Mouse (Mus musculus) heart, embryonic 11.5 days (tissue): ENCODE measurements around the gene Pom121l2. TPM values are rescaled to one million over a fixed set of nuclear protein-coding genes. Genes with fewer than 3 reads are reported as not detected.

ENCODE experiments used
- ATAC-seq: fragments of 200-750 bp; cut with Nextera tagmentation; replicated peaks from 2 replicates; pipeline ENCODE4 v1.8.0; 2017; ENCODE audit warnings: moderate library complexity; ENCODE audit not compliant: insufficient number of reproducible peaks, low FRiP score, low TSS enrichment
- H3K27ac ChIP-seq: fragments of 300-500 bp; sonication (generic); 2 replicates; pipeline ENCODE4 v1.5.1; 2014; ENCODE audit warnings: mild to moderate bottlenecking, low read depth, low read length
- H3K27me3 ChIP-seq: fragments of 300-500 bp; sonication (generic); 2 replicates; pipeline ENCODE4 v1.6.1; 2014; ENCODE audit warnings: mild to moderate bottlenecking, low read length, mixed read lengths; ENCODE audit not compliant: control insufficient read depth, insufficient read depth
- H3K36me3 ChIP-seq: fragments of 300-500 bp; sonication (generic); 2 replicates; pipeline ENCODE4 v1.6.1; 2014; ENCODE audit warnings: mild to moderate bottlenecking, low read length, moderate library complexity, mixed read lengths; ENCODE audit not compliant: control insufficient read depth, insufficient read depth
- H3K4me1 ChIP-seq: fragments of 300-500 bp; sonication (generic); 2 replicates; pipeline ENCODE4 v1.6.1; 2014; ENCODE audit warnings: low read length; ENCODE audit not compliant: control insufficient read depth, insufficient read depth
- H3K4me2 ChIP-seq: fragments of 300-500 bp; sonication (generic); 2 replicates; pipeline ENCODE4 v1.6.1; 2014; ENCODE audit warnings: mild to moderate bottlenecking, moderate library complexity
- H3K4me3 ChIP-seq: fragments of 300-500 bp; sonication (generic); 2 replicates; pipeline ENCODE4 v1.5.1; 2014; ENCODE audit warnings: low read depth, low read length
- H3K9ac ChIP-seq: fragments of 300-500 bp; sonication (generic); 2 replicates; pipeline ENCODE4 v1.6.1; 2014; ENCODE audit warnings: mild to moderate bottlenecking, low read depth, low read length, moderate library complexity
- H3K9me3 ChIP-seq: fragments of 300-500 bp; sonication (generic); replicated peaks from 2 replicates; pipeline ENCODE4 v1.6.1; 2016; ENCODE audit warnings: low read length; ENCODE audit not compliant: control insufficient read depth
- WGBS: fragments of 180-500 bp; shearing (Covaris S2); extraction: QIAGEN DNeasy Blood & Tissue Kit; methylation state at CpG from one replicate; pipeline ENCODE4 v1.1.7; 2014; ENCODE audit not compliant: insufficient replicate concordance; 5-methylcytosine and 5-hydroxymethylcytosine counted together
- polyA plus RNA-seq: library from polyadenylated mRNA; unstranded; fragments of >200 nt; fragmentation: Nextera tagmentation; extraction: Ambion mirVana; gene quantifications from 2 replicates; pipeline ENCODE4 v1.2.1, GENCODE M21; 2014

The Pom121l2 gene
- polyA plus RNA-seq, 1 experiment from 2014 or later = not detected

DNA sequence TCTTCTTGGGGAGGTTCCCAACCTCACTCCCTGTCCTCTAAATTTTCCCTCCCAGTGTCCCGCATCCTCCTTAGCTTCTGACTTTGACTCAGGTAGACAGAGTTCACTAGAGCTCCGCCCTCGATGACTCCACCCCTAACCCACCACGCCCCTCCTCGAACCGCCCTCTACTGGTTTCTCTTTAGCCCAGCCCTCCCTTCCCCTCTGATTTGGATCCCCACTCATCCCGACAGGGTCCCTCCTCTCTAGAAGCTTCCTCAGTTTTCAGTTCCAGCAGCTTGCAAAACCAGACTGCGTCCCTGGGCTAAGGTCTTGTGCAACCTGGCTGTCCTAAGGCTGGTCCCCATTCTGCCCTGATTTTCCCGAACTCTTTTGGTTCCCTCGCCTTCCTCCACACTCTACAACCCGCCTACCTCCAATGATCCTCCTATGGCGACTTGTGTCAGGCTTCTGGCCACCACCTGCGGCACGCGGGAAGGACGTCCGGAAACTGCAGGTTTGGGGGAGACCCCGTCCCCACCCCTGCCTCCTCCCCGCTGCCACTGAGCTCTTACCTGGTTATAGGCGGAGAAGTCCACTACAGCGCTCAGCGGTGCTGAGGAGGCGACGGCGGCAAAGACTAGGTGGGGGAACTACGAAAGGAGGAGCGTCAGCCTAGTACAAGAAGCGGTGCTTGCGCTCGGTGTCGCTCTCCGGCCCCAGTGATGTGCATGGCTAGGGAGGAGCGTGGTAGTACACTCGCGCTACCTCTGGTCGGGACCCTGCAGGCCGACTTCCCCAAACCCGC is 25.5 kb downstream of the Pom121l2 start:
- no peak overlapping the region for H3K27ac ChIP-seq

GRCm38 (mm10) chr13:22007121-22007510 is 26.1 kb downstream of the Pom121l2 start:
- ATAC-seq = no peak
- Histone ChIP-seq H3K27ac (no peak overlapping the region), H3K4me2 (peak overlapping the region; percentile 98), H3K4me3 (peak overlapping the region; percentile 63), H3K27me3 (peaks cover 92% of the 10 kb centered on the region), H3K9me3 (no peaks in the 10 kb centered on the region), H3K9ac (no peak overlapping the region), H3K4me1 (peaks cover 17% of the 10 kb centered on the region), H3K36me3 (no peaks in the 10 kb centered on the region)
- WGBS = 2% methylated on average over 18 of the region's 18 CpGs

More for the DNA sequence above, 25.5 kb downstream of the Pom121l2 start:
- peak; percentile 73 for ATAC-seq
- Histone ChIP-seq H3K4me3 (peak overlapping the region; percentile 63), H3K9me3 (no peaks in the 10 kb centered on the region), H3K36me3 (no peaks in the 10 kb centered on the region), H3K9ac (0 out of 2 replicates have a peak overlapping the region, but pooled peaks have one; percentile 28), H3K4me1 (peaks cover 17% of the 10 kb centered on the region), H3K27me3 (peaks cover 95% of the 10 kb centered on the region), H3K4me2 (peak overlapping the region; percentile 98)
- WGBS = under 1% methylated on average over 38 of the region's 38 CpGs

- ATAC-seq = no peak
- H3K4me3 ChIP-seq = peak overlapping the region; percentile 63; the same call in 1 of the 2 replicates
Measured at GRCm38 (mm10) chr13:22007872-22008271, 26.9 kb downstream of the Pom121l2 start.

DNA sequence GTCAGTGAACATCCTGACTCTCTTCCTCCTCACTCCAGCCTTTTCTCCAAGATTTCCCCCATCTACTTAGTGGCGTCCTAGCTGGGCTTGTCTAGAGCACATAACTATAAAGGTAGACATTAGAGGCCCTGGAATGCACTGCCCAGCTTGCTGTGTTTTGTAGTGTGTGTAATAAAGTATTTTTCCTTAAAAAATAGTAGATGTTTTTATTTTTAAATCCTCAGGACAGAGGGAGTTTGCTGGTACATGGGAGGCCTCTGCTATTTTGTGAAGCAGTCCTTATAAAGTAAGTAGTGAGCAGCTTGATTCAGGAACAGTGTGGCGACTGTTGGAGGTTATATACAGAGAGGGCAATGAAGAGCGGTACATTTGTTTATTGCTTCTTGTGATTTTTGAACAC is 27.7 kb downstream of the Pom121l2 start:
- WGBS = 75% methylated on average over 3 of the region's 3 CpGs
- no peak overlapping the region for H3K9ac ChIP-seq
- no peak overlapping the region for H3K27ac ChIP-seq
- H3K4me1 ChIP-seq = peaks cover 17% of the 10 kb centered on the region
- no peak for ATAC-seq
- H3K36me3 ChIP-seq = no peaks in the 10 kb centered on the region
- peaks cover 88% of the 10 kb centered on the region for H3K27me3 ChIP-seq
- H3K4me2 ChIP-seq = no peak overlapping the region
- no peaks in the 10 kb centered on the region for H3K9me3 ChIP-seq
- H3K4me3 ChIP-seq = no peak overlapping the region

More at GRCm38 (mm10) chr13:22007872-22008271, 26.9 kb downstream of the Pom121l2 start:
- Histone ChIP-seq H3K9me3 (no peaks in the 10 kb centered on the region), H3K27me3 (peaks cover 91% of the 10 kb centered on the region), H3K27ac (no peak overlapping the region), H3K36me3 (no peaks in the 10 kb centered on the region), H3K4me1 (peaks cover 17% of the 10 kb centered on the region), H3K4me2 (no peak overlapping the region), H3K9ac (no peak overlapping the region)
- WGBS = 49% methylated on average over 7 of the region's 7 CpGs

DNA sequence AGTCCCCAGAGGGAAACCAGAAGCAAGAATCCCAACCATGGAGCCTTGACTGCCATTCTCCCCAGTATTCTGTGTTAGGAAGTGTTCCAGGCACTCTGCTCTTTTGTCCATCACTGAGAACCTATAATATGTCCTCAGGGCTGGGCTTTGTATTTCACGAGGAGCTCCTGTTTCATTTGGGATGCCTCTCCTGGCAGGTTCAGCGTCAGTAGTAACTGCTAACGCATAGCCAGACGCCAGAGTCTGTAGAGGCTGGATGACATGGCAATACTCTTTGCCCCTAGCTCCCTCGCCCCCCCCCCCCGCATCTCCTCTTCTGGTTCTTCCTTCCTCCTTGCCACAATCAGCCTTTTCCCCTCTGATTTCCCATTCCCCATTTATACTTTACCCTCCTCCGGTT is 28.6 kb downstream of the Pom121l2 start, which contains the start of gene Prss16:
Prss16 (minus strand) TSS at position 101 of the 400 bp plus-strand sequence.
- Histone ChIP-seq H3K9me3 (no peaks in the 10 kb centered on the region), H3K27me3 (peaks cover 85% of the 10 kb centered on the region), H3K27ac (no peak within 1 kb of the TSS), H3K9ac (no peak within 1 kb of the TSS), H3K36me3 (no peaks in the 10 kb centered on the region), H3K4me2 (no peak within 1 kb of the TSS), H3K4me1 (peaks cover 17% of the 10 kb centered on the region), H3K4me3 (no peak within 1 kb of the TSS)
- WGBS = 43% methylated on average over 7 of the region's 7 CpGs
- ATAC-seq = no peak

DNA sequence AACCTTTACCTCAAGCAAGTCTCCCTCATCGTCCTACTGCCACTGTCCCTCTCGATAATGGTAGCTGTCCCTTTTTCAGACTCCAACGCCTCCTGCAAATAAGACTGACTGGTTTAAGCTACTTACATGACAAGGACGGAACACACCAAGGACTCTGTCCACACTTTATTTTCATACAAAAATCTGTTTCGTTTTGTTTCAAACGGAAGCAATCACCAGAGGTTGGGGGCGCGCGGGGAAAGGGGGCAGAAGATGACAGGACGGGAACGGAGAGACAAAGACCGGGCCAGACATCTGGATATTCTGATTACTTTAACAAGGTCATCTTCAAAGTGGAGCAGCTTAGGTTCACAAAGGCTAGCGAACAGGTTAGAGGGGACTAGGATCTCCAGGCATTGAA is 32.7 kb downstream of the Pom121l2 start:
- no peak for ATAC-seq
- H3K4me1 ChIP-seq = no peaks in the 10 kb centered on the region
- 22% methylated on average over 13 of the region's 13 CpGs for WGBS
- H3K36me3 ChIP-seq = no peaks in the 10 kb centered on the region
- H3K4me2 ChIP-seq = peak overlapping the region; percentile 58
- no peak overlapping the region for H3K4me3 ChIP-seq
- no peaks in the 10 kb centered on the region for H3K9me3 ChIP-seq
- H3K9ac ChIP-seq = no peak overlapping the region
- H3K27me3 ChIP-seq = peaks cover 56% of the 10 kb centered on the region
- H3K27ac ChIP-seq = no peak overlapping the region

DNA sequence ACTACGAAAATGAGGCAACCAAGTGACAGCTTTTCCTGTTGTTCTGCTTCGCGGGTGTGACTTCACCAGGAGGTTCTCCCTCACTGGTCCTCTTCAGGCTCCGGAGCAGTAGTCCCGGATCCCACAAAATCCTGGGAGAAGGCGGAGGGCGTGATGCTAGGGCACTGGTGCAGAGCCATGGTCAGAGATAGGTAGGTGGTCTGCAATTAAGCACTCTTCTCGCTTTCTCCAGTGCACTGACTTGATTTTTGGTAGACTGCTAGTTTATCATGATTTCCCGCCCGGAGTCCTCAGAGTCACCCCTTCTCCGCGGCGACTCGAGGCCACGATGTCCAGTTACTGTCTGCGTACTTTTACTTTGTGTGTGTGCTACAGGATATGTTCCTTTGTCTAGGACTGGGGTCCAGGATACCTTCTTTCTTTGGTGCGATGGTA is 33.4 kb downstream of the Pom121l2 start:
- ATAC-seq = no peak
- 15% methylated on average over 17 of the region's 17 CpGs for WGBS
- Histone ChIP-seq H3K4me2 (peak overlapping the region; percentile 58), H3K27me3 (peaks cover 49% of the 10 kb centered on the region), H3K36me3 (no peaks in the 10 kb centered on the region), H3K4me3 (peak overlapping the region; percentile 30; the same call in 1 of the 2 replicates), H3K4me1 (no peaks in the 10 kb centered on the region), H3K27ac (no peak overlapping the region), H3K9ac (no peak overlapping the region), H3K9me3 (no peaks in the 10 kb centered on the region)

- peak; percentile 77; the same call in 1 of the 2 replicates for ATAC-seq
- Histone ChIP-seq H3K27me3 (peaks cover 37% of the 10 kb centered on the region), H3K27ac (no peak overlapping the region), H3K4me2 (peak overlapping the region; percentile 58), H3K36me3 (no peaks in the 10 kb centered on the region), H3K4me3 (peak overlapping the region; percentile 22; the same call in 1 of the 2 replicates), H3K4me1 (0 out of 2 replicates have a peak, but pooled peaks cover 2% of the 10 kb centered on the region), H3K9ac (no peak overlapping the region), H3K9me3 (no peaks in the 10 kb centered on the region)
- WGBS = 14% methylated on average over 27 of the region's 27 CpGs
Measured at GRCm38 (mm10) chr13:22015479-22016450, 34.8 kb downstream of the Pom121l2 start.
